Mouse (Mus musculus): ENCODE results near the gene Trrap. TPM values are rescaled to one million over a fixed set of nuclear protein-coding genes. Genes with fewer than 3 reads are reported as not detected.

Trrap gene
- polyA plus RNA-seq, 1 experiment from 2014 or later = 86.1 TPM

DNA sequence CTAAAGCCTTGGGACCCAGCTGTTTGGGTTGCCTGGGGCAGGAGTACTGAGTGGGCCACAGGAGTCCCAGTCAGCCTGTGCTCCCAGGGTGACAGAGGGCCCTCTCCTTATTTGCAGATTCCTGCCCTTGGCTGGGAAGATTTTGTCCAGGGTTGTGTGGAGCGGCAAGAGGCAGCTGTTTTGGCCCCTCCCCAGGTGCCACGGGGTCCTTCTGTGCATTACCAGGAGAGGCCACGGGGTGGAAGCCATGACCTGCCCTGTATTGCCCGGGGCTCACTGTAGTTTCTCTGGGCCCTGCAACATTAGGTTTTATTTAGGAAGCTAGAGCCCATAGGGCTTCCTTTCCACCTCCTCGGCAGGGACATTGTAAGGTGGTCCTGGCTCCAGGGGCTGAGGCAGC is 86.4 kb downstream of the Trrap start:
- no peak overlapping the region for H3K4me2 ChIP-seq
- H3K9me3 ChIP-seq = no peaks in the 10 kb centered on the region
- H3K36me3 ChIP-seq (replicated peaks) = peaks cover 48% of the 10 kb centered on the region
- no peak for ATAC-seq (replicated peaks)
- no peak overlapping the region for H3K4me3 ChIP-seq
- H3K4me1 ChIP-seq = no peaks in the 10 kb centered on the region
- no peaks in the 10 kb centered on the region for H3K27me3 ChIP-seq (replicated peaks)
- H3K9ac ChIP-seq = no peak overlapping the region
- no peak overlapping the region for H3K27ac ChIP-seq
- WGBS = 90% methylated on average over 5 of the region's 5 CpGs

DNA sequence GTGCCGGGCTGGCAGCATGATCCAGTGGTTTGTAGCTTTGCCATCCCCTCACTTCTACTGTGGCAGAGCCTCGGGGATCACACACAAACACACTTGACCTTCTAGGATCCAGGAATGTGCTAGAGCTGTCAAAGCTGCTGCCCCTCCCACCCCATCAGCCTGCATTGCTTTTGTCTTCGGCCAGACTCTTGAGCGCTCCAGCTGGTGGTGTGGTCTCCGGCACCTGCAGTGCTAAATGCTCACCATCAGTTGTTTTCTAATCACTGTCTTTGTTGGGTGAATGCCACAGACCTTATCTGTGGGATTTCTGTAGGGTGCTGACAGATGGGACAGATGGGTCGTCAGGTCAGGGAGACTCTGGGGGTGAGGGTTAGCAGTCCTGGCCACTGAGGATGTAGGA is 88.4 kb downstream of the Trrap start:
- Histone ChIP-seq H3K9ac (no peak overlapping the region), H3K4me2 (no peak overlapping the region), H3K4me3 (no peak overlapping the region), H3K27ac (no peak overlapping the region), H3K4me1 (no peaks in the 10 kb centered on the region), H3K36me3 (replicated peaks) (peaks cover 56% of the 10 kb centered on the region), H3K9me3 (no peaks in the 10 kb centered on the region), H3K27me3 (replicated peaks) (no peaks in the 10 kb centered on the region)
- no peak for ATAC-seq (replicated peaks)
- WGBS = 69% methylated on average over 6 of the region's 6 CpGs

DNA sequence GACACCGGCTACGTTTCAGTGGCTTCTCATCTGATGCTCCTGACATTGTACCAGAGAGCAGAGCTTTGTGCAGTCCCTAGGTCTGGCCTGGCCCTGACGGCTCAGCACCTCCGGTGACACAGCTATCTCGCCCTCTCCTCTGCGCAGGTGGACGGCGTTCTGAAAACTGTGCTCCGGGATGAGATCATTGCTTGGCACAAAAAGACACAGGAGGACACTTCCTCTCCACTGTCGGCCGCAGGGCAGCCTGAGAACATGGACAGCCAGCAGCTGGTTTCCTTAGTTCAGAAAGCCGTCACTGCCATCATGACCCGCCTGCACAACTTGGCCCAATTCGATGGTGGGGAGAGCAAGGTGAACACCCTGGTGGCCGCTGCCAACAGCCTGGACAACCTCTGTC is 91.0 kb downstream of the Trrap start:
- Histone ChIP-seq H3K36me3 (replicated peaks) (peaks cover 40% of the 10 kb centered on the region), H3K9ac (no peak overlapping the region), H3K4me2 (no peak overlapping the region), H3K4me3 (no peak overlapping the region), H3K4me1 (no peaks in the 10 kb centered on the region), H3K9me3 (no peaks in the 10 kb centered on the region), H3K27ac (no peak overlapping the region), H3K27me3 (replicated peaks) (no peaks in the 10 kb centered on the region)
- ATAC-seq (replicated peaks) = no peak
- 96% methylated on average over 15 of the region's 15 CpGs for WGBS

- no peaks in the 10 kb centered on the region for H3K9me3 ChIP-seq
- no peak overlapping the region for H3K4me3 ChIP-seq
- no peaks in the 10 kb centered on the region for H3K27me3 ChIP-seq (replicated peaks)
- no peak overlapping the region for H3K27ac ChIP-seq
- no peak overlapping the region for H3K9ac ChIP-seq
- H3K4me2 ChIP-seq = no peak overlapping the region
- peaks cover 39% of the 10 kb centered on the region for H3K36me3 ChIP-seq (replicated peaks)
- H3K4me1 ChIP-seq = no peaks in the 10 kb centered on the region
- 94% methylated on average over 9 of the region's 9 CpGs for WGBS
- ATAC-seq (replicated peaks) = no peak
Measured at GRCm38 (mm10) chr5:144859284-144859683, 91.8 kb downstream of the Trrap start.

DNA sequence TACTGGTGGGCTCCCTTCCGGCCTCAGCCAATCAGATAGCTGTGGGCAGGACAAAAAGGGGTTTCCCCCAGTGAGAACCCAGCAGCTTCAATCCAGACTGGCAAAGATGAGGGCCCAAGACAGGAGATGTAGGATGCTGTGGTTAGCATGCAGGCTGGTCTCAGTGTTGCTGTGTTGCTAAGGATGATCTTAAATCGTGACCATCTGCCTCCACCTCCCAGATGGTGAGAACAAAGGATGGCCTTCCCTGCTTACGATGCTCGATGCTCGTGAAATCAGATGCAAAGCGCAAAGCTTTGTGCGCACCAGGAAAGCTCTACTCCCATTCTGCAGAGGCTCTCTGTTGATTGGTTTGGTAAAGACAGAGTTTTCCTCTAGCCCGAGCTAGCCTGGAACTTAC is 93.4 kb downstream of the Trrap start:
- ATAC-seq (replicated peaks) = no peak
- no peak overlapping the region for H3K4me3 ChIP-seq
- 91% methylated on average over 8 of the region's 8 CpGs for WGBS
- H3K9me3 ChIP-seq = no peaks in the 10 kb centered on the region
- H3K27ac ChIP-seq = no peak overlapping the region
- H3K4me1 ChIP-seq = no peaks in the 10 kb centered on the region
- H3K4me2 ChIP-seq = no peak overlapping the region
- no peak overlapping the region for H3K9ac ChIP-seq
- H3K27me3 ChIP-seq (replicated peaks) = no peaks in the 10 kb centered on the region
- peaks cover 35% of the 10 kb centered on the region for H3K36me3 ChIP-seq (replicated peaks)

DNA sequence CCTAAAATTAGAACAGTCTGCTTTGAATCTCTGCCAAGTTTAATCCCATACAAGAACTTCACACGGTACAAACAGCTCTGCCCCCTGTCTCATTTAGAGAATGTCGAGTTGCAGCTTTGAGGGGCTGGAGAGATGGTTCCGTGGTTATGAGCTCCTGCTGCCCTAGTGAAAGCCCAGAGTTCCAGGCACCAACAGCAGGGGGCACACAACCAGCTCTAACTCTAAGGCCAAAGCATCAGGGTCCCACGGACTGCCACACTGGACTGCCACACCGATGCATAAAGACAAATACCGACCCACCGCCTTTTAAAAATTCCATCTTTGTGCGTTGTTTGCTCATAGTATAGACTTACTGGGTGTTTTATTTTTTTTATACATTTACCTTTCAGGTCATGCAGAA is 99.4 kb downstream of the Trrap start:
- H3K4me2 ChIP-seq = no peak overlapping the region
- no peak for ATAC-seq (replicated peaks)
- no peaks in the 10 kb centered on the region for H3K4me1 ChIP-seq
- H3K4me3 ChIP-seq = no peak overlapping the region
- H3K27ac ChIP-seq = no peak overlapping the region
- H3K36me3 ChIP-seq (replicated peaks) = no peaks in the 10 kb centered on the region
- H3K27me3 ChIP-seq (replicated peaks) = no peaks in the 10 kb centered on the region
- WGBS = 79% methylated on average over 8 of the region's 8 CpGs
- H3K9me3 ChIP-seq = no peaks in the 10 kb centered on the region
- no peak overlapping the region for H3K9ac ChIP-seq

DNA sequence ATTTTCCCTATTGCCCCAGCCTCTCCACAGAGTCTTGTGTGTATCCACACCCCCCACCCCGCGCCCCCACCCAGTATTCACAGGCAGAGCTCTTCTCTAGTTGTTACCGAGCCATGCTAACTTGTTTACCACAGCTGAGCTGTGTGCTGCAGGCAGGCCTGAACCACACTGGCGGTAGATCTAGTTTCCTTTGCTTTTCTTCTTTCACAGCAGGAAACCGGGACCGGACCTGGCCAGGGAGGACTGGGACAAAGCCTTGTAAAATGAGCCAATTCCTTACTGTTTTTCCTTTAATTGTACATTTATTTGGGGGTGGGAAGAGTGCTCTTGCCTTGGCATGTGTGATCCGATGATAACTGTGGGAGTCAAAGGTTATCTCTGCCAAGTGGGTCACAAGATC is 101.9 kb downstream of the Trrap start:
- 65% methylated on average over 7 of the region's 7 CpGs for WGBS
- ATAC-seq (replicated peaks) = no peak

DNA sequence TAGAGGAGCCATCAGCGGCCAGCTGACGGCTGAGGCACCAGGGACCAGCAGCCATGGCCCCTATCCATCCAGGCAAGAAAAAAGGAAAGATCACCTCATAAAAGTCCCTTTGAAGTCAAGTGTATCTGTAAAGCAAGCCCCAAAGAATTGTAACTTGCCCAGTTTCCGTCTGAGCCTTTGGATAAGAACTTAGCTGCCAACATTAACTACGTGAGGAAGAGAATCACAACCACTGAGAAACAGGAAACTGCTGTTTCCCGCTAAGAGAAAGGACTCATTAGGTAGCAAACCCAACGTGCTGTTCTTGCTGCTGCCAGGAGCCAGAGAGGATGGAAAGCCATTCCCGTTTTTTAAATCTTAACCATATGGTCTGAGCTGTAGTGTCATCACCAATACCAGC is 103.2 kb downstream of the Trrap start:
- no peaks in the 10 kb centered on the region for H3K36me3 ChIP-seq (replicated peaks)
- H3K9me3 ChIP-seq = no peaks in the 10 kb centered on the region
- H3K4me2 ChIP-seq = no peak overlapping the region
- no peak overlapping the region for H3K4me3 ChIP-seq
- WGBS = 87% methylated on average over 7 of the region's 7 CpGs
- no peaks in the 10 kb centered on the region for H3K27me3 ChIP-seq (replicated peaks)
- no peak for ATAC-seq (replicated peaks)
- no peak overlapping the region for H3K9ac ChIP-seq
- no peak overlapping the region for H3K27ac ChIP-seq
- H3K4me1 ChIP-seq = no peaks in the 10 kb centered on the region

More for the DNA sequence above, 101.9 kb downstream of the Trrap start:
- H3K4me1 ChIP-seq = no peaks in the 10 kb centered on the region
- H3K36me3 ChIP-seq (replicated peaks) = no peaks in the 10 kb centered on the region
- no peak overlapping the region for H3K4me2 ChIP-seq
- no peak overlapping the region for H3K4me3 ChIP-seq
- no peaks in the 10 kb centered on the region for H3K9me3 ChIP-seq
- H3K27ac ChIP-seq = no peak overlapping the region
- no peak overlapping the region for H3K9ac ChIP-seq
- no peaks in the 10 kb centered on the region for H3K27me3 ChIP-seq (replicated peaks)

DNA sequence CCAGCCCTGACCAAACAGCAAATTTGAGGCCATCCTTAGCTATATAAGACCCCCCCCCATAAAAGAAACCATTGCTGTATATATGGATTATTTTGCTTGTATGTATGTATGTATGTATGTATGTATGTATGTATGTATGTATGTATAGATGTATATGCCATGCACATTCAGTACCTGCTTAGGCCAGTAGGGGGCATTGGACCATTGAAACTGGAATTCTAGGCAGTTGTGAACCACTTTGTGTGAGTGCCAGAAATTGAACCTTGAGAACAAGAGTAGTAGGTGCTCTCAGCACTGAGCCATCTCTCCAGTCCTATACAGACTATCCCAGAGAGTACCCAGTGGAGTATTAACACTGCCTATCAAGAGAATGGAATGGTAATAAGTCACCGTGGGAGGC is 104.2 kb downstream of the Trrap start:
- Histone ChIP-seq H3K4me3 (no peak overlapping the region), H3K27me3 (replicated peaks) (no peaks in the 10 kb centered on the region), H3K9ac (no peak overlapping the region), H3K36me3 (replicated peaks) (no peaks in the 10 kb centered on the region), H3K27ac (no peak overlapping the region), H3K4me2 (no peak overlapping the region), H3K4me1 (no peaks in the 10 kb centered on the region), H3K9me3 (no peaks in the 10 kb centered on the region)
- 97% methylated on average over 1 of the region's 1 CpGs for WGBS
- ATAC-seq (replicated peaks) = no peak

DNA sequence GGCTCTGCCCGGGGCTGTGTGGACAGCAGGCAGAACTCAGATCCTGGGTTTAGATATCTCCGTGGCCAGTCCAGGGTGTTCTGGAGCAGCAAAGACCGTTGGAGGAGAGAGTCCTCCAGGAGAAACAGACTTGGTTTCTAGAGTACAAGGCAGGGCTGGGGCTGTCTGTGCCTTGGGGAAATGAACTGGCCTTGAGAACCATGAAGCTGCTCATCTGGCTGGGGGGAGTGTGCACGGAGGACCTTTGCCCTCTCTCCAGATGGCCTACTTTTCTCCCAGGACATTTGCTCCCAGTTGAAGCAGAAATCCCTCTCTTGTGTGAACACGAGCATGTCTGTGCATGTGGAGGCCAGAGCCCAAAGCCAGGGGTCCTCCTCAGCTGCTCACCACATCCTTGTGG is 104.8 kb downstream of the Trrap start:
- Histone ChIP-seq H3K9ac (no peak overlapping the region), H3K9me3 (no peaks in the 10 kb centered on the region), H3K27ac (no peak overlapping the region), H3K4me3 (no peak overlapping the region), H3K36me3 (replicated peaks) (peaks cover 4% of the 10 kb centered on the region; the same call in 1 of the 2 replicates), H3K27me3 (replicated peaks) (no peaks in the 10 kb centered on the region), H3K4me1 (no peaks in the 10 kb centered on the region), H3K4me2 (no peak overlapping the region)
- 82% methylated on average over 5 of the region's 5 CpGs for WGBS
- no peak for ATAC-seq (replicated peaks)

DNA sequence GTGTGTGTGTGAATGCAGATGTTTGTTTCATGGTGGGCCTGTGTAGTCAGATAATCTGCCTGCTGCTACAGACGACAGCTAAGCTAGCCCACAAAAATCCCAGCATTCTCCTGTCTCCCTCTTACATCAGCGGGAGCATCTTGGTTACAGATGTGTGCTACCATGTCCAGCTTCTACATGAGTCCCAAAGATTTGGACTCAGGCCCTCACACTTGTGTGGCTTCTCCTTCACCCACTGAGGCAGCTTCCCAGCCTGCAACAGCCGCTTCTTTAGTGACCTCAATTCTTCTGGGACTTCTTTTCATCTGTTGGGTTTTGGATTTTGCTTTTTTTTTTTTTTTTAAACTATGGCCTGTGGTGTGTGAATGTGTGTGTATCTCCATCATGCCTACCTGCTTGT is 105.3 kb downstream of the Trrap start:
- 83% methylated on average over 3 of the region's 3 CpGs for WGBS
- Histone ChIP-seq H3K4me2 (no peak overlapping the region), H3K9ac (no peak overlapping the region), H3K36me3 (replicated peaks) (peaks cover 6% of the 10 kb centered on the region; the same call in 1 of the 2 replicates), H3K9me3 (no peaks in the 10 kb centered on the region), H3K4me3 (no peak overlapping the region), H3K27ac (no peak overlapping the region), H3K27me3 (replicated peaks) (no peaks in the 10 kb centered on the region), H3K4me1 (no peaks in the 10 kb centered on the region)
- ATAC-seq (replicated peaks) = no peak

DNA sequence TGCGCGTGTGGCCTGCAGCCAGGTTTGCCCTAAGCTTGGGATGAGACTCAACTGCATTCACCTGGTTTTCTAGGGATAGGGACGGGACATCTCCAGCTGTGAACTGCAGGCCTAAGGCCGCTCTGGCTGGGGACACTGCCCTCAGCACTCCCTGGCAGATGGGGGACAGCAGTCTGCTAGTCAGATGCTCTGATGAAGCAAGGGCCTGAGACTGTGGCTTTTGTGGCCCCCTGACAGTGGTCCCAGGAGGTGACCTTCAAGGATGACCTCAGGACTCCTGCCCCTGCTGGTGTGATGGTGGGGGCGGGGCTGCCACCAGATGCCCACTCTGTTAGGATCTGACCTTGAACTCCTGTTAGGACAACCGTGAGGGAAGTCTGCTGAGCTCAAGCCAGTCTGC is 107.7 kb downstream of the Trrap start:
- no peak overlapping the region for H3K4me3 ChIP-seq
- 93% methylated on average over 6 of the region's 6 CpGs for WGBS
- ATAC-seq (replicated peaks) = no peak
- no peaks in the 10 kb centered on the region for H3K4me1 ChIP-seq
- no peak overlapping the region for H3K9ac ChIP-seq
- peaks cover 11% of the 10 kb centered on the region for H3K36me3 ChIP-seq (replicated peaks)
- no peaks in the 10 kb centered on the region for H3K27me3 ChIP-seq (replicated peaks)
- no peaks in the 10 kb centered on the region for H3K9me3 ChIP-seq
- H3K4me2 ChIP-seq = no peak overlapping the region
- no peak overlapping the region for H3K27ac ChIP-seq

DNA sequence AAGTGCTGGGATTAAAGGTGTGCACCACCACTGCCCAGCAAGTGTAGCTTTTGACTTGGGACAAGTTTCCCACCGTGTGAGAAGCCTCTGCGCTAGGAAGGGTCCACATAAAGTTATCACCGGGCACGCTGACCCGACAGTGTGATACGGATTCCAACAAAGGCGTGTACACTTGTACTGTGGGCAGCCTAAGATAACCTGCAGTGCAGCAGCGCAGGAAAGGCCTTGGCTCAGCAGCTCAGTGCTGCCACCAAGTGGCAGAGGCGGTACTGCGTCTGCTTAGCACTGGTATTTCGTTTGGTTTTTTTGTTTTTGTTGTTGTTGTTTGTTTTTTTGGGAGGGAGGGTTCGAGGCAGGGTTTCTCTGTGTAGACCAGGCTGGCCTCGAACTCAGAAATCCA is 108.4 kb downstream of the Trrap start:
- WGBS = 12% methylated on average over 13 of the region's 13 CpGs
- H3K27ac ChIP-seq = no peak overlapping the region
- H3K4me1 ChIP-seq = no peaks in the 10 kb centered on the region
- ATAC-seq (replicated peaks) = 0 out of 2 replicates have a peak, but pooled peaks have one; percentile 34
- H3K4me2 ChIP-seq = no peak overlapping the region
- H3K36me3 ChIP-seq (replicated peaks) = peaks cover 13% of the 10 kb centered on the region
- H3K9me3 ChIP-seq = no peaks in the 10 kb centered on the region
- H3K4me3 ChIP-seq = no peak overlapping the region
- no peaks in the 10 kb centered on the region for H3K27me3 ChIP-seq (replicated peaks)
- H3K9ac ChIP-seq = no peak overlapping the region

GRCm38 (mm10) chr5:144877021-144877420 is 109.5 kb downstream of the Trrap start:
- Histone ChIP-seq H3K27me3 (replicated peaks) (no peaks in the 10 kb centered on the region), H3K4me3 (no peak overlapping the region), H3K9ac (no peak overlapping the region), H3K4me2 (no peak overlapping the region), H3K9me3 (no peaks in the 10 kb centered on the region), H3K27ac (no peak overlapping the region), H3K36me3 (replicated peaks) (peaks cover 23% of the 10 kb centered on the region), H3K4me1 (no peaks in the 10 kb centered on the region)
- WGBS = 90% methylated on average over 15 of the region's 15 CpGs
- no peak for ATAC-seq (replicated peaks)
